Mouse (Mus musculus) adrenal gland, adult 2 months (tissue): Measurements from ENCODE around the gene Opcml. TPM values are rescaled to one million over a fixed set of nuclear protein-coding genes. Genes with fewer than 3 reads are reported as not detected.

Source experiments
- DNase-seq: peaks from one replicate; pipeline ENCODE4 v3.0.0; 2021
- polyA plus RNA-seq: library from polyadenylated mRNA; depleted of rRNA; stranded (reverse); fragments of >200 nt; gene quantifications from 2 replicates; pipeline ENCODE4 v1.2.3, GENCODE M21; 2012
- total RNA-seq, 2 experiments: library from RNA; stranded (reverse); gene quantifications; 2 replicates each; pipeline ENCODE4 v1.2.3; 2021

The Opcml gene
- total and polyA plus RNA-seq, 3 experiments = 0.06 to 1.3 (median 0.83) TPM

DNA sequence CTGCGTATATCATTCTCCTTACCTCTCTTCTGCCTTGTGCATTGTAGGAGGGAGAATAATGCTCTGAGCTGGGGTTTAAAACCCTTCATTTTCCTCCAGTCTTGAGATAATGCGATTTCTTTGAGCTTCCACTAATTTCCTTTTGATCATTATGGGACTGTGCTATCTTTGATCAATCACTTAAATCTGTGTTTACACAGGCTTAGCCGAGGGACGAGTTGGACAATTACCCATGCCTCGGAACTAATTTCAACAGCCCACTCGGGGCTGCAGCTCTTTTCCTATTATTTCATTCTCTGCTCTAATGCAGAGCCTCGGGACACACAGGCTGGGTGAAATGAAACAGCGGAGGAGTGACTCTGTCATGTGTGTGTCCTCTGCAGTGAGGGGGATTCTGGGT, 220.9 kb downstream of the Opcml start:
- DNase-seq = no peak

DNA sequence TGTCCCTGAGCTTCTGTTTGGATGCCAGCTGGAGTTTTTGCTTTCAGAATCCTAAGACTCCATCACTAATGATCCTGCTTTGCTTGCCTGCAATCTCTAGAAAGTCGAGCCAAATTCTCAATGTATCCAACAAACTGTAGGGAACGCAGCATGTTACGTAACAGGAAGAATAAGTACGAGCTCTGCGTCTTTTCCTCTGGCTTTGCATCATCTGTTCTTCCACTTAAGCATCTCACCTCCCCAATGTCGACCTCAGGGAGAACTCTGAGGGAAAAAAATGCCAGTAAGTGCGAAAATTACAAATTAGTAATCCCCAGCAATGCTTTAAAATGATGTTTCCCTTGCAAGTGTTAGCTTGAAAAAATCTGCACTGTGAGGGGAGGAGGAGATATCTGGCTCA, 222.1 kb downstream of the Opcml start:
- DNase-seq = no peak

DNA sequence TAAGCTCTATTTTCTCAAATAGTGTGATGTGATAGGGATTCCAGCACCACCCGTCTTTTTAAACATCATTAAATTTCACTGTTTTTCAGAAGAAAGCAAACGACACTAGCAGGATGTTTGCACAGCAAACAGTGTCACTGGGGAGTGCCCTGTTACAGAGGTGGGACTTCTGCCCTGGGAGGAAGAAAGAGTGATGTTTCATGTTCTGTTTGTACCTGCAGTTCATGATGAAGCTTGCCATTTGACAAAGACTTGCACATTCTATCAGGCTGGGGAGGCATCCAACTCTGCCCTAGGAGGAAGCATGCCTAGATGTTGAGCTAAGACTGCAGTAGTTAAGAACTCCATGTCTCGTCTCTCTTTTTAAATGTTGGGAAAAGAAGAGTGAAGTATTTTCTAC, 222.6 kb downstream of the Opcml start:
- DNase-seq = no peak

DNA sequence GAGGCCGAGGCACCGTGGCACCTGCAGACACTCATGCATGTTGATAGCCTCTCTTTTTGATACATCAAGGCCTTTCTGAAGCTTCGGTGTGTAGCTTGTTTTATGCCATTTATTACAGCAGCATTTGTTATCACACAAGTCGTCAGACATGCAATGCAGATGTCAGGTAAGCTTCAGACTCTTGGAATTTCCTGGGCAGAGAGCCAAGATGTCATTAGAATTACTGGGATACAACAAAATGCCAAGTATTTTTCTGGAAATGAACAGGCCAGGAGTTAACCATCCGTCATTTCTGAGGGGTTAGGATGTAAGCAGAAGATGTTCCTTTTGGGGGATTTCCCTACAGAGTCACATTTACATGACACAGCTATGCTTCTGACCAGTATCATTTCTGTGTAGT, 237.6 kb downstream of the Opcml start:
- DNase-seq = no peak

DNA sequence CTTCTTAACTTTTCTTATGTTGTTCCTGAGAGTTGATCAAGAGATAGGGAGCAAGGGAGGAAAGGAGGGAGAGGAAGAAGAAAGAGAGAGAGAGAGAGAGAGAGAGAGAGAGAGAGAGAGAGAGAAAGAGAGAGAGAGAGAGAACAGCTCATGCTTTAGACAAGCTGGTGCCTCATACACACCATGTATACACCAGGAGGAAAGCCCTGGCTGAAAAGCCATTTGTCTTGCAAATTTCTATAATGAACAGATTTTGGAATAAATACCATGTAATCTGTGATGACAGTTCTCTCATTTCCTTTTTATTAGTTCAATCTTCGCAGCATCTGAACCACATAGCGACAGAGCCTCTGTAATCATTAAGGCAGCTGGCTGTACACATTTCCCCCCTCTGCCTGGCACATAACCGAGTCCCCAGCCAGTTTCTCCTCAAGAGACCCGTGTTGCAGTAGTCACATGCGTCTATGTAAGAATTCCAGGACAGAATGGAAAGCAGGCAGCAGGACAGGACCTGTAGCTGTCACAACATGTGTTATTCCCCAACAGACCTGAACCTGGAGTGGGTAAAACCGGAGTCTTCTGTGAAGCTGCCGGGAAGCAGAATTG, 238.3 kb downstream of the Opcml start:
- no peak for DNase-seq

DNA sequence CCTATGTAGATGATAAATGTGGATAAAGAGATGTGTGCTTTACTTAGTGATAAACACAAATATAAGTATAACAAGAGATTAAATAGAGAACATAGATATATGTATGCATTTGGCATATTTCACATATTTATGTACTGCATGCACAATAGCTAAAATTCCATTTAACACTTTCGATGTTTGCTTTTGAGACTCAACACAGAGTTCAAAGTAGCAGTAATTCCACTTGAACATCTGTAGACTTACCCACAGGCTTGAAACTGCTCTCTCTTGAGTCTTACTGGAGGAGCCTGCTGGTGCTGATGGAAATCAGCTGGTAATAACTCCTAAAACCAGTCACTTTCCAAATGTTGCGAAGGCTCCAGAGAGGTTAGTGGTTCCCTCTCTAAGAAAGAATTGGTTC, 258.6 kb downstream of the Opcml start:
- DNase-seq = no peak

DNA sequence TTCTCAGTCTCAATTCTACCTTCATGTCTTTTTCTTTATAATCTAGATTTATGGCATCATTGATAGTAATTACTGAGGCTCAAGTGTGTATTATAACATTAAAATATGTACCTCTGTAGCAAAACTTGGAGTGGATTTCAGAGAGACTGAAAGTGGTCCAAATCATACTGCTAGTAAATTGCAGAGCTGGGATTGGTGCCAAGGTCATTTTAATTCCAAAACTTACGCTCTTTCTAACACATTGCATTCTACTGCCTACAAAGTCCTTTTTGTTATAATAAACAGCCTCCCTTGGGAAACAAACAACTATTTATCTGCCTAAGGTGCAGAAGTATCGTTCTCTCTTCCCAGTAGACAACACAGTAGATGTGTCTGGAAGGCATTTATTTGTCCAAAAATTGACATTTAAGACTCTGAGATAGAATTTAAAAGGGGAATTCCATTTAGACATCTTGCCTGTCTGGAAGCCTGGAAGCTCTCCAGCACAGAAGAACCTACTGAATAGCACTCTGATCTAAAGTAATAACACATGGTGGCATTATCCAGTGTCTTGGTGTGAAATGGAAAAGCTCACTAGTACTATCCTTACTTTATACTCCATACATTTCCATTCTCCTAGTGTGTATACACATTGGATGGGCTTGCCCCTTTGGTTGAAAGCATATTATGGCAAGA, 266.7 kb downstream of the Opcml start:
- no peak for DNase-seq

DNA sequence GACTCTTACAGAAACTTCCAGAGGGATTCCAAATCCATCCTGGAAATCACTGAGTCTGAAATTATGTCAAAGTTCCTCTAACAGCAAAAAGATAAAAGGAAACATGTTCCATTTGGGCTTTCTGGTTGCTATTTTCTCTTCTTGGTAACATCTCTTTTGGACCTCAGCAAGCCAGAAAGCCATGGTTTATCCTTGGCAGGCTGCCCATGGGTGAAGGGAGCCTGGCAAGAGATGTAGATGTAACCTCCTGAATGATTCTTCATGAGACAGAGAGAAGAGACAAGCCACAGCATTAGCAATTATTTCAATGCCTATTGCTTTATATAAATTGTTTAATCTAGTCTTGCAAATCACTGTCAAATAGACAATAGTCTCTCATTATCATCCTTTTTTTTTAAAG, 274.6 kb downstream of the Opcml start:
- no peak for DNase-seq

DNA sequence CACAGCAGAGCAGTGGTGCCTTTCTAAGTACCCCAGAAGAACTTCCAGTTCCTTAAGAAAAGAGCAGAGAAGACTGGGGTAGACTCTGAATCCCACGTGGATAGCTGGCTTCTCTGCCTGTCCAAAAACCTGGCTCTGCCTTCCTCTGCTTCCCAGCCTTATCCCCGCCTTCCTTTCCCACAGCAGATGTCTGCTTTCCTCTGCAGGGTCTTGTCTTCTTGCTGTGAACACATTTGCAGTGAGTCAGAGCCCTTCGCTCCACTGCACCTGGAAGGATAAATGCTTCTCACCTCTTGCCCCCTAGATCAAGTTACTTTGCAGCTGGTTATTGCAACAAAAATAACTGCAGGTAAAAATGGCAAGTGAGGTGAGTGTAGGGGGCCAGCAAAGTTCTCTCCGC, 290.1 kb downstream of the Opcml start:
- DNase-seq = no peak

DNA sequence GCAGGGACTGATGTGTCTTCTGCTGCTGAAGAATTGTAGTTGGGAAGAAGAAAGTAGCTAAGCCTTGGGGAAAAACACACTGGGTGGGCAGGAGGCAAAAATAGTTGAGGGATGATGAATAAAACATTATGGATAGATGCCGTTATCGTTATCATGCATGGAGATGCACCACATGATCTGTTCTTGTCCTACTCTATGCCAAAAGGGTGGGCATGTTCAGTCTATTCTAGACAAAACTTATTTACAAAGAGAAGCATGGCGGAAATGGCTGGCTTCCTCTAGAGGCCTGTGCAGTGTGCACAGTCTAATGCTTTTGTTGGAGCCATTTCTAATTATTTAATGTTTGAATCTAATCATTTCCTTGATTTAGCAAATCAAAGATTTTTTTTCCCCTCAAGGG, 293.2 kb downstream of the Opcml start:
- DNase-seq = no peak

DNA sequence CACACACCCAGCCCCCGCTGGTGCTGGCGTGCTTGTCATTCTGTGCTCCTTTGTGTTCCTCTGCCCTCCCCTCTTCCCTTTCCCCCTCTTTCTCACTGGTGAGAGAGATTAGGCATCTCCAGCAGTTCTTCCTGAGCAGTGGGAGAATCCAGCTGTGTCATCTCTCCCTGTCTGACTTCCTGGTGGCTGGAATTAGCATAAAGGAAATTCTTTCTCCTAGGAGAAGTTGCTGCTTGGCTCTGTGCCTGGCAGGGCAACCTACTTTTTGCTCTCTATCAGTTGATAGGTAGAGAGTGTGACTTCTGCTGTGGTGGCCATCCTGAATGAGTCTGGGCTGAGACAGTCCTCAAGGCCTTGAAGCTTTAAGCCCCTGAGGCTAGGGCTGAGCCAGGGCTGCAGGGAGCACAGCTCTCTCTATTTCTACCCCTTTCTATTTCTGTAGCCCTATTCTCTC, 293.7 kb downstream of the Opcml start:
- no peak for DNase-seq

DNA sequence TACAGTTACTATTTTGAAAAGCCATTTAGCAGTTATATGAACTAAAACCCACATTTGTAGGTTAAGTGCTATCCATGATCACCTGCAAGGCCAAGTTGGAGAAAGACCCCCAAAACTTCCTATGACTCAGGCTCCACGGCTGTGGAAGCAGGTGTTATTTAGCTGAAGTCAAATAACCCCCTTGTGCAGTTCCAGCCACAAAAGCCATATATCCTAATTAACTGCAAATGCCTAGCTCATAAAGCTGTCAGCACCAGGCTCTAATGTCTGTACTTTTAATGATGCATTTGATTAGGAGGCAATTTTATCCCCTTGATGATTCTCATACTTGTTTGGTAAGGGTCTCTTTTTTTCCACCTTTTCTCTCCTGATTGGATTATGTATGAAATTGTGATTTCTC, 300.8 kb downstream of the Opcml start:
- no peak for DNase-seq

DNA sequence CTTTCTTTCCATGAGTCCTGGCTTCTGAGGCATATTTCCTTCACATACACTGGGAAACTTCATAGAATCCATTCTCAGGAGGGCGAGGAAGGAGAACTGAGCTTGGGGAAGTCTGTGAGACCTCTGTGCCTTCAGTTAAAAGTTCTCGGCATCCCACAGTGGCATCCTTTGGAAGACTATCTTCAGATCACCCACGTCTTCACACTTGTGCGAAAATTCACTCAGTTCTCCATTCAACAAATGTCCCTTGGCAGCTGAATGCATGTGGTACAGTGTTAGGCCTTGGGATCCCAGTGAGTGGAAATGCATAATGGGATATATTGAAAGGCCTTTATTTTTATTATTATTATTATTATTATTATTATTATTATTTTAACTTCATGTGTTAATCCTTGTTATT, 304.1 kb downstream of the Opcml start:
- DNase-seq = no peak

DNA sequence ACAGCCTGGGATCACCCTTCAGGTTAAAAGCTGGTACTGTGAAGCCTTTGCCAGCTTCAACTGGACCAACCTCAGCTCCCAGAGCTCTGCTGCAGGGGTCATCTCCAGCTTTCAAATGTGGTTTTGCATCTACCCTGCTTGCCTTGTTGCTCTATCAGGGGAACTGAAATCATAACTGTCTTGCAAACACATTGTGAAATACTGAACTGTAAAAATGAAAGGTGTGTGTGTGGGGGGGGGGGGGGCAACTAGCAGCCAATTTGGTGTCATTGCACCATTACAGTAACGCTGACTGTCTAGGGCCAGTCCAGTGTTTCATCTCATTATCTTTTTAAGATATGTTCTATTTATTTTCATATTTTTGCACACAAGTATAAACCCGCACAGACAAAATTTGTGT, 305.6 kb downstream of the Opcml start:
- no peak for DNase-seq

DNA sequence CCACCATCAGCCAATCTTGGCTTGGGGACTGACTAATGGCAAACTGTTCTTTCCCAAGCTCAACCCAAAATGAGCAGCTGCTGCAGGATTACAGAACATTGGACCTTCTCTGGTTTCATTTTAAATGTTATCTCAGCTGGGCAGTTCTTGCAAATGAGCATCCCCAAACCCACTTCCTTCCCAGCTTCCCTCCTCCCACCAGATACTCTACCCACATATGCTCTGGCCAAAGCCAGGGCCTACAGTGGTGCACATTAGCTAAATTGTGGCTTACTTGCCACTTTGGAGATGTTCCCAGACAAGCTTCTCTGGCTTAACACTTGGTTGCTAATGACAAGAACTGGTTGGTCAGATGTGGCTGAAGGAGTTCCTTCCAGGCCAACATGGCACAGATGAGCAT, 311.4 kb downstream of the Opcml start:
- DNase-seq = no peak

DNA sequence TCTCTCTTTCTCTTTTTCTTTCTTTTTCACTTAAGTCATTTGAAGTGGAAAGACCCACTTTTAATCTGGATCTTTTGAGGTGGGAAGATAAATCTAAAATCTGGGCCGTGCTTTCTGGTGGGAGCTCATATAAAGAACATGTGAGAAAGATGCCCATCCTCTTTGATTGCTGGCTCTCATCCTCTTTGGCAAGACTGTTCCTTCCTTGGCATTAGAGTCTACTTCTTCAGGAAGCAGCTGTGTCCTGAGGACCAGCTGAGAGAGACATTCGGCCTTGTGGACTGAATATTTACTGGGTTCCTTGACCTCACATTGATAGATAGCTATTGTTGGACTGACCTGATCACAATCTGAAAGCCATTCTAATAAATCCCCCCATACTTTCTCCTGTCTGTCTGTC, 331.3 kb downstream of the Opcml start:
- DNase-seq = no peak

DNA sequence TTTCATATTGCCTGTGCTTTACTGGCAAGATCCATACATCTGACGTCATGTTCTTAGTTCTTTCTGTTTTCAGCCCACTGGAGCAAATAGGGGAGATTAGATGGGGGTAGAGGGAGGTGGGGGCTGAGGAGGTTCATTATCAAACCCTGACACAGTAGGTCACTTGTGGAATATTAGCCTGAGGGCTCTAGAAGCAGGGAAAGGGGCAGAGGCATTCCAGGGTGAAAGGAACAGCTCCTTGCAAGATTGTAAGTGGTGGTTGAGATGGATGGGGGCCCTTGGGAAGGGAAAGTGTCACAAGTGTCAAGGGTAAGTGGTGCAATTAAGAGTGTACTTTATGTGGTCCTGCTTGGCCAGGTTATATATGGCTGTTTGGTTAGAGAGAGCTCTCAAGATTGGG, 338.2 kb downstream of the Opcml start:
- no peak for DNase-seq

DNA sequence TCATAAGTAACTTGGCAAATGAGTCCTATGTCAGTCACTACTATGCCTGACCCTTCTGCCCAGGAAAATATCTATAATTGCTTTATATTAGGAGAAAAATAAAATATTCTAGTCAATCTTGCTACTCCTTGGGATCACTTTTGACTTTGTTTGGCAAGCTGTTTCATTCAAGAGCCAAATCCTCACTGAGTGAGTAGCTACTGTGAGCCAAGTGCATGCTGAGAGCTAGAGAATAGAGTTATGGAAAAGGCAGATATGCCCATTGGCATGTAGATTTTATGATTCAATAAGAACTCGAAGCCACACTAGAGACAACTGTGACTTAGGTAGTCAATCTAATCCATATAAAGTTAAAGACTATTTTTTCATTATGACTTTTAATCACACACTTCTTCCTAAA, 340.9 kb downstream of the Opcml start:
- no peak for DNase-seq

DNA sequence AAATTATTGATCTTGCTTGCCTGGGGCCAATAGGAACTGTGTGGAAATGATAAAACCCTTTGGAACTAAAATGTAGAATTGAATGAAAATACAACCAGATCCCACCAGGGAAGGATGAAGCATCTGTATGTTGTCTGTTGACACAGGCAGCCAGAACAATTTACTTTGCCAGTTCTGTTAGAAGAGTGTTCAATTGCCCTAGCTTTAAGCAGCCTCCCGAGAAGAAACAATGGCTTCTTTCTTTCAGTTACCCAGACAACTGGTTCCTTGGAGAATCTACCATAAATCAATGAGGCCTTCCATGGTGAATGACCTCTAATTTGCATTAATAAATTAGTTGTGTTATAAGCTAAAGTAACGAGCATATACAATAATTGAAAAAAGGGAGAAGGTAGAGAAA, 346.0 kb downstream of the Opcml start:
- DNase-seq = no peak

DNA sequence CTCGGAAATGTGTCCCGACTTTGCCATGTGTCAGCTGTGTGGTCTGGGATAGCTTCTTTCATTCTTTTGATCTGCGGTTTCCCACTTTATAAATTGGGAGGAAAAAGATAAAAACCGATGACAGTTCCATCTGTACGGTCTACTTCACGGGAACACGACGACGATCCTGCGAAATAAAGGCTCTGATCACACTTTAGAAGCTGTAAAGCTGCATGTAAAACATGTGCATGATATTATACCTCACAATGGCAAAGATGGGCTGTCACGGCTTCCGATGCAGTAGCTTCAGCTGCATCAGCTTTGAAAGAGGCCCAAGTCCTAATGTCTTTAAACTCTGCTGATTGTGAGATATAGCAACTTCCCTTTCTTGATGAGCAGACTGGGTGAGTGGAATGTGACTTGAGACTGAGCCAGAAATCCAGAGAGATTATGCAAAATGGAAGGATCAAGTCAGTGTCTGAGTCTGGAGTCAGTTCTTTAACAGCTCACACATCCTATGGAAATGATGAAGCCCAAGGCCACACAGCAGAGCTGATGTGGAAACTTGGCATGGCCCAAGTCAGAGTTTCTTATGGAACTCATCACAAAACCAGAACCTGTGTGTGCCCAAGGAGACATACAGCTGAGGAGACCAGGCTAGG, 349.5 kb downstream of the Opcml start:
- no peak for DNase-seq

DNA sequence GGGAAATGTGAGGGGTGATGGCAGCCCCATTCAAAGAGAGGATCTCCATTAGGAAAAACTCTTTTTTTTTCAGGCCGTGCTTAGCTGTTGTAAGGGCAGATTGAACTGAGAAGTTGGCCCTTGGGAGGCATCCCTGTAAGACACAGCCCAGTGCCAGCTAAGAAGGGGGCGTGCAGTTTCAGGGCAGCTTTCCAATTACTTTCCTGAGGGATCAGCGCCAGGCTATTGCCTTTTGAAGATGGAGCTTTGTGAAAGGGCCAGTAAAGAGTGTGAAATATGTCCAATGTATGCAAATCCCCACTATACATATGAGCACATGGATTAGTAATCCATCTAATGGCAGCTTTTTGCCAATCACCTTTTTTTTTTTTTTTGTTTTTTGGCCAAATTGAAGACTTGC, 358.9 kb downstream of the Opcml start:
- DNase-seq = no peak

DNA sequence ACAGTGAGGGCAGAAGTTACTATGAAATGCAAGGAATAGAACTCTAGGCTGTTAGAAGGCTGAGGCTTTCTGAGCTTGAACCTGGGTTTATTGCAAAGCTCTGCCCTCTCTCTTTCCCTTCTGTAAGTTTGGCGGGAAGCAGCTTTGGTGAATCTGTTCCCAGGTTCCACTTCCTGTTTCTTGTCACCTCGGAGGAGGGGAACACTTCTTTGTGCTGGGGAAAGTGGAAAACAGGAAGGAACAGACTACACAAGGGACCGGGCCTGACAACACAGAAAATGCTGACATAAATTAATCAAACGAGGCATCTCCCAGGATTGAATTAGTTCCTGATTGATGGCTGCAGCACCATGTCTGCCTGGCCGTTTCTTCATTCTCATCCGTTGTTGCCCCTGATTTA, 363.2 kb downstream of the Opcml start:
- no peak for DNase-seq

DNA sequence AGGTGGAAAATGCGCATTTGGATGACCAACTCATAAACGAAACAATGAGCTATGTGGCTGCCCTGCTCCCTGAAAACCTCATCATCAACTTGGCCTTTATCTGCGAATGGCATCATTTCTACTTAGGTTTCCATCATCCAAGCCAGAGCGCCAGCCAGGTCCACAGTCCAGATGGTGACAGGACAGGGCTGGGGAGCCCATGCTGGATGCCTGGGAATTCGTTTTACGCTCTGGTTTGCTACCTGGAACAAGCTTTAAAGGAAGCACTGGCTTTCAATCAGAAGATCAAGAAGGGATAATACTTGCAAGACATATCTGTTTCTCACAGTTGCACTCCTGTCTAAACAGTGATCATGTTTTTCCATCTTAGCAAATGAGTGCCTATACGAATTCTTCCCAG, 366.5 kb downstream of the Opcml start:
- no peak for DNase-seq

DNA sequence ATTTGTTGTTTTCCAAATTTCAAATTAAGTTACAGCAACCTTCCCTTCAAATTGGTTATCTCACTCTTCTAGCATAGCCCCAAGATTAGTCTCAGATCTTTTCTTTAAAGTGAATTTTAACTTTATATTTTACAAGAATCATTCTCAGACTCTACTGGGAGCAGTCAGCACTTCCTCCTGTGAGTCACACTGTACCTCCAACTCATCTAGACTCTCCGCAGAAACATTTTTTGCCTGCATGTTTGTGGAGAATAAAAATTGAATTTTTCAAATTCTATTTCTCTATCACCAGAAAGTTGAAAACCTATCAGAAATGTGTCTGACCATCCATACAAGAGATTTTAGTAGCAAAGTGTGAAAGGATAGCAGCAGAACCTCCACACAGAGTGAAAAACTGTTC, 370.4 kb downstream of the Opcml start:
- no peak for DNase-seq
